Mouse (Mus musculus): ENCODE data around the gene Cass4. TPM values are rescaled to one million over a fixed set of nuclear protein-coding genes. Genes with fewer than 3 reads are reported as not detected.

Cass4 gene
- total RNA-seq, 1 experiment from 2014 or later = 0.15 TPM

Other genes starting within 250 kb of the Cass4 start
- not detected in 2 replicates for gene Mc3r, start 145.3 kb upstream of the Cass4 start, total RNA-seq (2021)
- 17.1 and 26.9 TPM in 2 replicates for gene Fam210b, start 48.2 kb upstream of the Cass4 start, total RNA-seq (2021)
- 10.5 and 14.6 TPM in 2 replicates for gene Aurka, start 23.3 kb upstream of the Cass4 start, total RNA-seq (2021)
- 35.5 and 36.1 TPM in 2 replicates for gene Cstf1, start 23.1 kb upstream of the Cass4 start, total RNA-seq (2021)
- 66.2 and 71.8 TPM in 2 replicates for gene Rtf2, start 46.8 kb downstream of the Cass4 start, total RNA-seq (2021)
- gene Gcnt7, start 64.8 kb downstream of the Cass4 start, total RNA-seq (2021) = not detected in 2 replicates
- gene Fam209, start 78.7 kb downstream of the Cass4 start, total RNA-seq (2021) = 0.94 TPM in 1 of 2 replicates, not detected in the other
- not detected in 2 replicates for gene Tfap2c, start 155.8 kb downstream of the Cass4 start, total RNA-seq (2021)